Mouse (Mus musculus) hindbrain, postnatal 0 days (tissue): Measurements from ENCODE around the gene Srgap3. TPM values are rescaled to one million over a fixed set of nuclear protein-coding genes. Genes with fewer than 3 reads are reported as not detected.
"Not testable (repeated sequence)": the region's sequence is repeated elsewhere in the genome, so short reads cannot be mapped to it uniquely, and the experiment has no call there.

Source experiments
- ATAC-seq: fragments of 200-750 bp; cut with Nextera tagmentation; 2 replicates; pipeline ENCODE4 v1.8.0; 2017; ENCODE audit warnings: mild to moderate bottlenecking, moderate TSS enrichment, moderate library complexity
- DNase-seq: peaks from one replicate; pipeline ENCODE4 v3.0.0-alpha.2; 2015; ENCODE audit warnings: low spot score
- H3K27ac ChIP-seq: fragments of 300-500 bp; sonication (generic); 2 replicates; pipeline ENCODE4 v1.5.1; 2014; ENCODE audit warnings: mild to moderate bottlenecking
- H3K27me3 ChIP-seq: fragments of 300-500 bp; sonication (generic); 2 replicates; pipeline ENCODE4 v1.6.1; 2014; ENCODE audit warnings: low read length, mixed read lengths; ENCODE audit not compliant: insufficient read depth
- H3K36me3 ChIP-seq: fragments of 300-500 bp; sonication (generic); 2 replicates; pipeline ENCODE4 v1.6.1; 2014; ENCODE audit warnings: low read length, mixed read lengths; ENCODE audit not compliant: insufficient read depth
- H3K4me1 ChIP-seq: fragments of 300-500 bp; sonication (generic); 2 replicates; pipeline ENCODE4 v1.6.1; 2014; ENCODE audit warnings: antibody characterized with exemption, low read length, mixed read lengths; ENCODE audit not compliant: insufficient read depth
- H3K4me2 ChIP-seq: fragments of 300-500 bp; sonication (generic); 2 replicates; pipeline ENCODE4 v1.6.1; 2014; ENCODE audit warnings: low read depth, mild to moderate bottlenecking, low read length, moderate library complexity, mixed read lengths
- H3K4me3 ChIP-seq: fragments of 300-500 bp; sonication (generic); 2 replicates; pipeline ENCODE4 v1.5.1; 2014; ENCODE audit warnings: low read length
- H3K9ac ChIP-seq: fragments of 300-500 bp; sonication (generic); replicated peaks from 2 replicates; pipeline ENCODE4 v1.6.1; 2014; ENCODE audit warnings: mild to moderate bottlenecking, low read length, moderate library complexity, mixed read lengths
- H3K9me3 ChIP-seq: fragments of 300-500 bp; sonication (generic); 2 replicates; pipeline ENCODE4 v1.6.1; 2016; ENCODE audit warnings: low read length, mixed read lengths
- CTCF ChIP-seq: IDR thresholded peaks from 2 replicates; pipeline ENCODE4 v1.5.1; 2016; ENCODE audit warnings: antibody characterized with exemption, control low read depth, low read depth
- WGBS: fragments of 180-500 bp; shearing (Covaris S2); extraction: QIAGEN DNeasy Blood & Tissue Kit; methylation state at CpG from one replicate; pipeline ENCODE4 v1.1.7; 2014; 5-methylcytosine and 5-hydroxymethylcytosine counted together
- polyA plus RNA-seq: library from polyadenylated mRNA; unstranded; fragments of >200 nt; fragmentation: Nextera tagmentation; extraction: Ambion mirVana; gene quantifications from 2 replicates; pipeline ENCODE4 v1.2.1, GENCODE M21; 2015
- total RNA-seq: library from RNA; depleted of rRNA; stranded (reverse); fragments of >200 nt; gene quantifications from 2 replicates; pipeline ENCODE4 v1.2.3, GENCODE M21; 2014

The Srgap3 gene
- total and polyA plus RNA-seq, 2 experiments from 2014 or later: 23.7 to 55.8 TPM

DNA sequence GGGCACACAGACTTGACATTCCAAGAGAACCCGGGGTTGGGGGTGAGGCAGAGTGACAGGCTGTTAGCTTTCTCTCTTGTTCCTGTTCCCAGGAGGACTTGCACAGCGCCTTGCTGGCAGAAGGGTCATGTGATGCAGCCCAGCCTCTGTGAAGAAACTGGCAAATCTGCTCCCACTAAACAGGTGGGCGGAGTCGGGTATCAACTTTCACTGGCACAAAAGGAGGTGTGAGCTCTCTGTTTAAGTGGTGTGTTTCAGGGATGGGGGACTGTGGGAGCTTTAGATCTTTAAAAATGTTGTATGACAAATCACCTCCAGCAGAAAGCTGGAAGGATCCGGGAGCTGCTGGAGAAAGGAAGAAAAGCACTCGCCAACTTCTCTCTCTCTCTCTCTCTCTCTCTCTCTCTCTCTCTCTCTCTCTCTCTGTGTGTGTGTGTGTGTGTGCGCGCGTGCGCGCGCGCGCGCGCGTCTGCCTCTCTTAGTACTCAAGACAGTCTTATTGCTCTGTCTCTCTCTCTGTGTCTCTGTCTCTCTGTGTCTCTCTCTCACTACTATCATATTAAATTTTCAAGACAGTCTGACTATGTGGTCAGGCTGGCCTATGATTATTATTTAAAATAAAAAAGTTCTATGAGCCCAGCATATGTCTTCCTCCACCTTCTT is 218.2 kb downstream of the Srgap3 start:
- H3K27me3 ChIP-seq: no peaks in the 10 kb centered on the region
- no peak overlapping the region for H3K4me3 ChIP-seq
- H3K9ac ChIP-seq: no peak overlapping the region
- ATAC-seq: peak; percentile 77
- H3K4me2 ChIP-seq: 0 out of 2 replicates have a peak overlapping the region, but pooled peaks have one; percentile 21
- TF ChIP-seq CTCF: no peak
- WGBS: 8% methylated on average over 17 of the region's 17 CpGs
- H3K9me3 ChIP-seq: no peaks in the 10 kb centered on the region
- peaks cover 40% of the 10 kb centered on the region; the same call in 1 of the 2 replicates for H3K36me3 ChIP-seq
- peak overlapping the region; percentile 41; the same call in 1 of the 2 replicates for H3K27ac ChIP-seq
- H3K4me1 ChIP-seq: no peaks in the 10 kb centered on the region
- peak; percentile 70 for DNase-seq

DNA sequence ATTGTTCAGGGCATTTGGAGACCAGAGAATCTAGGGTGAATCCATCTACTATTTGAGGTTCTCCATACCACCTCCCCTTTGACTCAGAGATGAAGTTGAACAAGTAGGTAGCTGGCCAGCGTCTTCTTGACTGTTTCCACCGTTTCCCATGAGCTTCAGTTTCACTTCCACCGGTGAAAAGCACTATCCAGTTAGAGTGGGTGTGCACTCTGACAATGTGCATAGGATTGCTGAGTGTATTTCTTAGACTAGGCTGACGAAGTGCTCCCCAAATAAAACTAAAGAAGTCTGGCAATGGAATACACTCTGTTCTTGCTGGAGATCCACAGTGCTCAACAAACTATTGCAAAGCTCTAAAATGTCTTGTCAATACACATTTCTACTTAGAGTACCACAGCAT is 221.6 kb downstream of the Srgap3 start:
- Histone ChIP-seq H3K9ac (no peak overlapping the region), H3K4me2 (no peak overlapping the region), H3K4me3 (no peak overlapping the region), H3K27me3 (no peaks in the 10 kb centered on the region), H3K36me3 (peaks cover 31% of the 10 kb centered on the region; the same call in 1 of the 2 replicates), H3K4me1 (no peaks in the 10 kb centered on the region), H3K27ac (no peak overlapping the region), H3K9me3 (no peaks in the 10 kb centered on the region)
- WGBS: 89% methylated on average over 4 of the region's 4 CpGs
- DNase-seq: no peak
- ATAC-seq: no peak
- TF ChIP-seq CTCF: no peak

DNA sequence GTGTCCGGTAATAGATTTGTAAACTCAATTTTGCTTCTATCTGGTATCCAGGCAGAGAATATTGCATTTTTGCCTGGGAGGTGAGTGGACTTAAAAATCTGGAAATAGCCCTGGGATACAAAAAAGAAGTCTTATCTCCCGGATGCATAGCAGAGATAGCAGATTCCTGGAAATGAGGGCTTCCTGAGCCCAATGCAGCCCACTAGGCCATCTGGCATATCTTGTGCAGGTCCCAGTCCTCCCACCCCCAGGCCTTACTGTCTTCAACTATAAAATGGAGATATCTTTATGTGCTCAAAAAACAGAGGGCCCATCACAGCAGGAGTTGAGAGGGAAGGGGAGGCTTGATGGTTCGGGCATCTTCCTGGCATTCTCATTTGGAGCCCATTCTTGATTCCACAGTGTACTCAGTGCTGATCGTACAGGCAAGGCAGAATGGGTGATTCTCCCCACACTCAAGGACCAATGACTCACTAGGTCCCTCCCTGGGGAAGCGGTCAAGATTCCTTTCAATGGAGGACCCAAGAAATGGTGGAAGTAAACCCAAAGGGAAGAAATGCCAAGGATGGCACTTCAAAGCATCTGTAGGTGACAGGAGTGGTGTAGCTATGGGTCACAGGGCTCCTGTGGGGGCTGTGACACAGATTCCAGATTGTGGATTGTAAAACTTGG is 226.5 kb downstream of the Srgap3 start:
- WGBS: 77% methylated on average over 5 of the region's 5 CpGs
- DNase-seq (no peak), ATAC-seq (no peak)
- TF ChIP-seq CTCF: no peak
- H3K27ac ChIP-seq: no peak overlapping the region
- H3K27me3 ChIP-seq: no peaks in the 10 kb centered on the region
- H3K9ac ChIP-seq: no peak overlapping the region
- no peaks in the 10 kb centered on the region for H3K9me3 ChIP-seq
- no peaks in the 10 kb centered on the region for H3K4me1 ChIP-seq
- peaks cover 13% of the 10 kb centered on the region; the same call in 1 of the 2 replicates for H3K36me3 ChIP-seq
- no peak overlapping the region for H3K4me2 ChIP-seq
- no peak overlapping the region for H3K4me3 ChIP-seq

DNA sequence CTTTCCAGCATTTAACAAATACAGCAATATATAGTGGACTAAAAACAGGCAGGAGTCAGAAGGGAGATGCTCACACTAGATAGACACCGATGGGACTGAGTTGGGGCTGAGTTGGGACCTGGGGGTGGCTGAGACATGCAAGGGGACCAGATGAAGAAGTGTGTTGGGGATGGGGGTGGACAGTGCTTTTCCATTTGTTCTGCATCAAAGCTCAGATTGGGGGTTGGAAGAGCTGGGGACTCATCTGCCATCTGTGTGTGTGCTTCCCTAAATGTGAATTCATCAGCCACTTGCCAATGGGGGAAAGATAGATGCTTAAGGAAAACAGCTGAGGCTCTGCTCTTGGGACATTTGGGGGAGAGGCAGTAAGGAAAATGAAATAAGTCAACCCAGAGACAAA is 227.1 kb downstream of the Srgap3 start:
- H3K36me3 ChIP-seq: peaks cover 13% of the 10 kb centered on the region; the same call in 1 of the 2 replicates
- no peak overlapping the region for H3K4me2 ChIP-seq
- TF ChIP-seq CTCF: no peak
- no peak overlapping the region for H3K27ac ChIP-seq
- H3K27me3 ChIP-seq: no peaks in the 10 kb centered on the region
- no peak overlapping the region for H3K9ac ChIP-seq
- 72% methylated on average over 1 of the region's 1 CpGs for WGBS
- H3K9me3 ChIP-seq: no peaks in the 10 kb centered on the region
- H3K4me3 ChIP-seq: no peak overlapping the region
- DNase-seq (no peak), ATAC-seq (no peak)
- no peaks in the 10 kb centered on the region for H3K4me1 ChIP-seq

DNA sequence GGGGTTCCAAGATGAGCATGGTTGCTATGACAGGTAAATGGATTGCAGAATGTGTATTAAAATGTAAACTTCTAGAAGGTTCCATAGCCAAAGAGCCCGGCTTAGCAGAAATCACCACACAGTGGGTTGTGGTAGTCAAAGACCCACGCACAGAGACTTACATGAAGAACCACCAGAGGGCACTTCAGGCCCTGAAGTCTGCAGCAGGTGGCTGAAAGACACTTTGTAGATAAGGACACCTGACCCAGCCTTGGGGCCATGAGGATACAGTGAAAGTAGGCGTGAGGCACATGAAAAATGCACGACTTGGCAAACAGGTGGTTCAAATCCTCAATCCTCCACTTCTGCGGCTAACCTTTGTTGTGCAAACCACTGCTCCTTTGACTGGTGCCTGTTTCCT is 229.9 kb downstream of the Srgap3 start:
- no peaks in the 10 kb centered on the region for H3K27me3 ChIP-seq
- H3K9ac ChIP-seq: no peak overlapping the region
- WGBS: 58% methylated on average over 5 of the region's 5 CpGs
- H3K4me3 ChIP-seq: no peak overlapping the region
- H3K27ac ChIP-seq: no peak overlapping the region
- ATAC-seq (peak; percentile 66; the same call in 1 of the 2 replicates), DNase-seq (peak; percentile 74)
- H3K4me2 ChIP-seq: no peak overlapping the region
- no peaks in the 10 kb centered on the region for H3K9me3 ChIP-seq
- peak; percentile 76 for TF ChIP-seq CTCF
- peaks cover 5% of the 10 kb centered on the region; the same call in 1 of the 2 replicates for H3K36me3 ChIP-seq
- H3K4me1 ChIP-seq: no peaks in the 10 kb centered on the region

DNA sequence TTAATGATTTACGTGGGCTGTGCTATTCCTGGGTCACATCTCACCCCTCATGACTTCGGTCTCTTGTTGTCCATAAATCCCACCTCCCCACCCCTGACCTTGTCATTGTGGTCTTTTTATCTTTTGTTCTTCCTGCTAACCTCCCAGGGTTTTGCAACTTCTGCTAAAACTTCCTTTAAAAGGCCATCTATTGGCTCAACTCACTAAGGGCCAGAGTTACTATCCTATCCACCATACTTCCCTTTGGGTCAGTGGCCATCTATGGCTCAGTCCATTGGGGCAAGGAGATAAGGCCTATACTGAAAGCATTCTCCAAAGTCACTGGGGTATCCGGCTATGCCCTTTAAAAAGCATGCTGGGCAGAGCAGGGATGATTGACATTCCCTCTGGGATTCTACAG is 233.1 kb downstream of the Srgap3 start:
- WGBS: 75% methylated on average over 3 of the region's 3 CpGs
- Histone ChIP-seq H3K27me3 (no peaks in the 10 kb centered on the region), H3K27ac (no peak overlapping the region), H3K9me3 (no peaks in the 10 kb centered on the region), H3K4me2 (no peak overlapping the region), H3K9ac (no peak overlapping the region), H3K36me3 (no peaks in the 10 kb centered on the region), H3K4me3 (no peak overlapping the region), H3K4me1 (no peaks in the 10 kb centered on the region)
- ATAC-seq (no peak), DNase-seq (no peak)
- no peak for TF ChIP-seq CTCF

DNA sequence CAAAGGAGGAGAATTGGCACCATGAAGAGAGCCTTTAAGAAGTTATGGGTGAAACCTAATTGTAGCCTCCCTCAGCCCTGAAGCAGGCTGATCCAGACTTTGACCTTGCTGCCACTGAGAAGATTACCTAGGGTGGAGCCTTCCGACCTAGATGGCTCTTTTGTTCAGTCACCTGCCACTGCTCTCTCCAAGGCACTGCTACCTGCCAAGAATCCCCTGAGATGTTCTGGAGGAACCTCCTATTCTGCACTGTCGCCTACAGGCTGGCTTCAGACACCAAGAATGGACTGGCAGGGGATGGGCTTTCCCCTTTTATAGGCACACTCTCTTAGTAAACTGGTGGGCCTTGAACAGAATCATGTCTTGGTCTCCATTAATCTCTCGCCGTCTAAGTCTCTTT is 244.8 kb downstream of the Srgap3 start:
- not testable (repeated sequence) for H3K9me3 ChIP-seq, ATAC-seq, H3K36me3 ChIP-seq, H3K4me1 ChIP-seq, H3K27ac ChIP-seq, DNase-seq, H3K4me3 ChIP-seq, H3K4me2 ChIP-seq, H3K27me3 ChIP-seq, H3K9ac ChIP-seq
- WGBS: 87% methylated on average over 4 of the region's 4 CpGs
